Mouse (Mus musculus) MEL (cell line): ENCODE measurements at regions not wholly inside any gene's neighbourhood (a gene's known extent, or its start where the extent isn't known, plus 50 kb on each side); places are given as distances from the start of the nearest gene placed in this dataset.
A peak's percentile ranks its signal among the peaks of the same experiment; 100 is the strongest.

ENCODE experiments used
- DNase-seq: peaks from one replicate; pipeline ENCODE4 v3.0.0; 2011; ENCODE audit warnings: low read depth, low spot score
- H3K27ac ChIP-seq: 2 replicates; pipeline ENCODE4 v1.5.1; 2012; ENCODE audit warnings: low read depth, mild to moderate bottlenecking, control low read depth, low read length, moderate library complexity; ENCODE audit not compliant: control insufficient read depth
- H3K27me3 ChIP-seq, 2 experiments: fragments of 150-350 bp in 1 of 2; sonication (generic) in 1 of 2; 2 replicates each; pipeline ENCODE4 v1.6.1; 2012; ENCODE audit warnings: low read length in 2 of 2, mild to moderate bottlenecking in 2 of 2, improper control_type of control experiment in 1 of 2, moderate library complexity in 1 of 2; ENCODE audit not compliant: insufficient read depth in 2 of 2, control insufficient read depth in 1 of 2
- H3K36me3 ChIP-seq, 2 experiments: 2 replicates each; pipeline ENCODE4 v1.6.1; 2012 to 2014; ENCODE audit warnings: low read length in 2 of 2, improper control_type of control experiment in 1 of 2, inconsistent platforms in 1 of 2, mild to moderate bottlenecking in 1 of 2; ENCODE audit not compliant: insufficient read depth in 2 of 2, control insufficient read depth in 1 of 2
- H3K4me1 ChIP-seq, 2 experiments: fragments of 150-350 bp in 1 of 2; sonication (generic) in 1 of 2; 2 replicates each; pipeline ENCODE4 v1.6.1; 2012; ENCODE audit warnings: low read length in 2 of 2, improper control_type of control experiment in 1 of 2, mild to moderate bottlenecking in 1 of 2; ENCODE audit not compliant: insufficient read depth in 2 of 2, control insufficient read depth in 1 of 2
- H3K4me3 ChIP-seq, 2 experiments: fragments of 150-350 bp in 1 of 2; sonication (generic) in 1 of 2; 2 replicates each; pipeline ENCODE4 v1.5.1; 2012; ENCODE audit warnings: low read depth in 2 of 2, low read length in 2 of 2, mild to moderate bottlenecking in 2 of 2, moderate library complexity in 2 of 2, control low read depth in 1 of 2, improper control_type of control experiment in 1 of 2; ENCODE audit not compliant: control insufficient read depth in 1 of 2, insufficient read depth in 1 of 2
- H3K79me2 ChIP-seq: 2 replicates; pipeline ENCODE4 v1.6.1; 2012; ENCODE audit warnings: mild to moderate bottlenecking, low read length, moderate library complexity; ENCODE audit not compliant: control insufficient read depth, poor library complexity, insufficient read depth
- H3K9ac ChIP-seq: 2 replicates; pipeline ENCODE4 v1.6.1; 2012; ENCODE audit warnings: low read depth, mild to moderate bottlenecking, control low read depth, low read length, moderate library complexity; ENCODE audit not compliant: control insufficient read depth, poor library complexity, severe bottlenecking
- H3K9me3 ChIP-seq: fragments of 150-350 bp; sonication (generic); replicated peaks from 2 replicates; pipeline ENCODE4 v1.6.1; 2012; ENCODE audit warnings: mild to moderate bottlenecking, low read length, improper control_type of control experiment, moderate library complexity; ENCODE audit not compliant: insufficient read depth
- CHD1 ChIP-seq: IDR thresholded peaks from 2 replicates; pipeline ENCODE4 v1.6.1; 2012; ENCODE audit warnings: low read depth, mild to moderate bottlenecking, inconsistent platforms, low read length, improper control_type of control experiment
- CHD2 ChIP-seq: IDR thresholded peaks from 2 replicates; pipeline ENCODE4 v1.6.1; 2011; ENCODE audit warnings: low read length, improper control_type of control experiment
- CTCF ChIP-seq, 3 experiments: IDR thresholded peaks in 2 of 3; conservative IDR thresholded peaks in 1 of 3; 2 replicates each; pipeline ENCODE4 v1.5.1; 2011 to 2012; ENCODE audit warnings: low read length in 3 of 3, low read depth in 2 of 3, mild to moderate bottlenecking in 2 of 3, improper control_type of control experiment in 1 of 3, inconsistent platforms in 1 of 3, mixed read lengths in 1 of 3, moderate library complexity in 1 of 3; ENCODE audit not compliant: control insufficient read depth in 1 of 3, insufficient read depth in 1 of 3, poor library complexity in 1 of 3, severe bottlenecking in 1 of 3
- E2F4 ChIP-seq: IDR thresholded peaks from 2 replicates; pipeline ENCODE4 v1.6.1; 2011; ENCODE audit warnings: low read depth, low read length, improper control_type of control experiment, borderline replicate concordance
- EP300 ChIP-seq, 2 experiments: IDR thresholded peaks; 2 replicates each; pipeline ENCODE4 v1.6.1; 2011; ENCODE audit warnings: improper control_type of control experiment in 2 of 2, low read length in 2 of 2, low read depth in 1 of 2, mild to moderate bottlenecking in 1 of 2
- GATA1 ChIP-seq: IDR thresholded peaks from 2 replicates; pipeline ENCODE4 v1.6.1; 2011; ENCODE audit warnings: low read depth, low read length, improper control_type of control experiment
- JUND ChIP-seq: IDR thresholded peaks from 2 replicates; pipeline ENCODE4 v1.6.1; 2011; ENCODE audit warnings: low read depth, mild to moderate bottlenecking, improper control_type of control experiment, low read length
- MYC ChIP-seq: IDR thresholded peaks from 2 replicates; pipeline ENCODE4 v1.6.1; 2011; ENCODE audit warnings: low read depth, mild to moderate bottlenecking, low read length, improper control_type of control experiment, moderate library complexity
- NRF1 ChIP-seq: IDR thresholded peaks from 2 replicates; pipeline ENCODE4 v1.6.1; 2014; ENCODE audit warnings: low read depth, mild to moderate bottlenecking, inconsistent platforms, low read length, improper control_type of control experiment, moderate library complexity; ENCODE audit not compliant: poor library complexity, insufficient read depth, severe bottlenecking
- RCOR1 ChIP-seq: IDR thresholded peaks from 2 replicates; pipeline ENCODE4 v1.6.1; 2012; ENCODE audit warnings: low read depth, mild to moderate bottlenecking, inconsistent platforms, low read length, improper control_type of control experiment
- TBP ChIP-seq: IDR thresholded peaks from 2 replicates; pipeline ENCODE4 v1.8.0; 2011; ENCODE audit warnings: low read depth, low read length, improper control_type of control experiment
- TCF12 ChIP-seq: IDR thresholded peaks from 2 replicates; pipeline ENCODE4 v1.6.1; 2014; ENCODE audit warnings: low read depth, mild to moderate bottlenecking, inconsistent platforms, low read length, improper control_type of control experiment, moderate library complexity
- UBTF ChIP-seq: IDR thresholded peaks from 2 replicates; pipeline ENCODE4 v1.6.1; 2012; ENCODE audit warnings: low read depth, mild to moderate bottlenecking, inconsistent platforms, low read length, improper control_type of control experiment, moderate library complexity, borderline replicate concordance; ENCODE audit not compliant: insufficient read depth
- ZNF384 ChIP-seq: IDR thresholded peaks from 2 replicates; pipeline ENCODE4 v1.6.1; 2012; ENCODE audit warnings: low read depth, mild to moderate bottlenecking, inconsistent platforms, low read length, improper control_type of control experiment

DNA sequence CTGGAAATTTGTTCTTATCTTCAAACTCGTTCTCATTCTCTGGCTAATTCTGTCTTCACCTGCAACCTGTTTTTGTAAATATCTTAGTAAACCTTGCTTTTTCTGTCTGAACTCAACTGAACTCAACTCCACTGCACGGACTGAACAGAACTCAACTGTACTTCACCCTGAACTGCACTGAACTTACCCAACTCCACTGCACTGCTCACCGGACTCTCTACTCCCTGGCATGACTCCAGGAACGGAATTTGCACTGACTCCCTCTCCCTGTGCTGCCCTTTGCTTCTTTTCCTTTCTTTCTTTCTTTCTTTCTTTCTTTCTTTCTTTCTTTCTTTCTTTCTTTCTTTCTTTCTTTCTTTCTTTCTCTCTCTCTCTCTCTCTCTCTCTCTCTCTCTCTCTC lies 90.4 kb upstream of the Ufl1 start:
- TF ChIP-seq JUND (no peak), EP300 (IDR thresholded peaks at IDR 0.05; ENCODE audit: low read depth in 1 of 2, low read length in 2 of 2) (no peak), CHD1 (no peak), GATA1 (no peak), TBP (no peak), E2F4 (no peak)
- Histone ChIP-seq H3K9me3 (no peaks in the 10 kb centered on the region), H3K9ac (no peak overlapping the region), H3K4me3 (no peak overlapping the region), H3K27ac (no peak overlapping the region), H3K4me1 (no peaks in the 10 kb centered on the region), H3K36me3 (no peaks in the 10 kb centered on the region), H3K79me2 (no peaks in the 10 kb centered on the region), H3K27me3 (no peaks in the 10 kb centered on the region)
- no peak for DNase-seq

DNA sequence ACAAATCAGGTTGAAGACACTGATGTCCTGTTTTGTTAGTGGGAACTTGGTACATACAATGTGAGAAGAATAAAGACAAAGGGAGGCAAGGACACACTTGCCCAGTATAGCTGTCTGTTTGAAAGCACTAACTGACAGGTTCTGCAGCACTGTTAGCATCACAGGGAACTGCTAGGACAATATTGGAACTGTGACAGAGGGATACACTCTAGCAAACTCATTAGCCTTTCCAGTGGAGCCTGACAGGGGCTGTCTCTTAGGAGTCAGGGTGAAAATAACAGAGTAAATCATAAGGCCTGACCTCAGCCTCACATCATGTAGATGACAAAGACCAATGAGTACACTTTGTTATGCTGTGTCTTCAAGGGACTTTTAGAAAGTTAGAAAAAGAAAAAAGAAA lies 82.8 kb upstream of the Ufl1 start:
- no peak for TF ChIP-seq JUND
- no peak for TF ChIP-seq MYC
- TF ChIP-seq UBTF, result no peak
- no peak for TF ChIP-seq TCF12
- TF ChIP-seq CTCF (IDR thresholded peaks at IDR 0.05 in 2 of 3, conservative IDR thresholded peaks at IDR 0.05 in 1 of 3; ENCODE audit: control insufficient read depth in 1 of 3, insufficient read depth in 1 of 3, low read depth in 2 of 3, low read length in 3 of 3, poor library complexity in 1 of 3, severe bottlenecking in 1 of 3), result no peak
- no peak for TF ChIP-seq NRF1
- no peak for TF ChIP-seq RCOR1
- no peak for TF ChIP-seq CHD2
- TF ChIP-seq, all 39 proteins: peak for 0
- Histone ChIP-seq H3K36me3 (no peaks in the 10 kb centered on the region), H3K27me3 (no peaks in the 10 kb centered on the region), H3K9ac (no peak overlapping the region), H3K27ac (no peak overlapping the region), H3K4me1 (no peaks in the 10 kb centered on the region), H3K9me3 (no peaks in the 10 kb centered on the region), H3K79me2 (no peaks in the 10 kb centered on the region), H3K4me3 (no peak overlapping the region)
- no peak for DNase-seq

DNA sequence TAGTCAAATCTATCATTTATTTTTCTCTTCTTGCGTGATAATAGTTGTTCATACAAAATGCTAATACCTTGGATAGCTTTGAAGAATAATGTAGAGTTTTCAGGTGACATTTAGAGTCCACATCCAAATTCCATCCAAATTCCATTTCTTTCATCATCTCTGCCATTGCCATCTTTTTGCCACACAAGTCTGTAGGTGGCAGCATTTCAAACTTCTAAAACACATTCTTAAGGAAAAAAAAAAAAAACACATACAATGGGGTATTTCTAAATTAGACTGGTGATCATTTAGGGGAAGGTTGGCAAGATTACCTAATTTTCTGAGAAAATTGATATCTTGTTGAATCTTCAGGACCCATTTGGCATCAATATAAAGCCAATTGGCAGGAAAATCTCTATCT lies 56.0 kb upstream of the Ufl1 start:
- no peak overlapping the region for H3K9ac ChIP-seq
- peaks cover 0 to 11% of the 10 kb centered on the region in 2 experiments; a peak in 2 of 4 replicates for H3K36me3 ChIP-seq
- DNase-seq, result no peak
- H3K9me3 ChIP-seq, result no peaks in the 10 kb centered on the region
- no peak overlapping the region for H3K27ac ChIP-seq
- H3K27me3 ChIP-seq, result no peaks in the 10 kb centered on the region
- TF ChIP-seq CTCF (IDR thresholded peaks at IDR 0.05 in 2 of 3, conservative IDR thresholded peaks at IDR 0.05 in 1 of 3; ENCODE audit: control insufficient read depth in 1 of 3, insufficient read depth in 1 of 3, low read depth in 2 of 3, low read length in 3 of 3, poor library complexity in 1 of 3, severe bottlenecking in 1 of 3) (0 out of 6 replicates have a peak, but pooled peaks of 1 of the 3 experiments have one; percentile 0), GATA1 (no peak), ZNF384 (peak; percentile 63; the same call in 1 of the 2 replicates)
- peaks cover 0 to 5% of the 10 kb centered on the region in 2 experiments; a peak in 3 of 4 replicates for H3K4me1 ChIP-seq
- no peak overlapping the region for H3K4me3 ChIP-seq
- H3K79me2 ChIP-seq, result no peaks in the 10 kb centered on the region
